Mouse (Mus musculus) layer of hippocampus, adult 9-11 months (tissue): ENCODE data around the gene Ahcyl2.

Experiments used
- DNase-seq: peaks from one replicate; pipeline ENCODE4 v3.0.0; 2022

The Ahcyl2 gene

DNA sequence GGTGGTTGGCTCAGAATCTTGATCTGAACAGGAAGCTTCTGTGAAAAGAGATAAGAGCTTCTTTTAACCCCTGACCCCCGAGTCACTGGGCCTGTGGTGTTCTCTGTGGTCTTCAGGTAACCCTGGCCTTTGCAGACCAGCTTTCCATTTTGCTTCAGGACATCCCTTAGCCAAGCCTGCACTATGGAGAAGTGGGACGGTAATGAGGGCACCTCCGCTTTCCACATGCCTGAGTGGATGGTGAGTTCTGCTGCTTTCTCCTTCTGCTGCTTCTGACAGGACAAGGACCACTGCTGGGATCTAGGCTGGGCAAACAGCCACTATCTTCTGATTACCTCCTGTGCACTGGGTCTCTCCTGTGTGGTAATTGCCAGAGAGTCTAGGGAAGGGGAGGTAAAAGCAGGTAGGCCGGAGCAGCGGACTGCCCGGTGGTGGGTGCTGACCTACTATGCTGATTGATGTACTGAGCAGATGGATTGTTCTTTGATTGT, 86.1 kb downstream of the Ahcyl2 start:
- DNase-seq: no peak

DNA sequence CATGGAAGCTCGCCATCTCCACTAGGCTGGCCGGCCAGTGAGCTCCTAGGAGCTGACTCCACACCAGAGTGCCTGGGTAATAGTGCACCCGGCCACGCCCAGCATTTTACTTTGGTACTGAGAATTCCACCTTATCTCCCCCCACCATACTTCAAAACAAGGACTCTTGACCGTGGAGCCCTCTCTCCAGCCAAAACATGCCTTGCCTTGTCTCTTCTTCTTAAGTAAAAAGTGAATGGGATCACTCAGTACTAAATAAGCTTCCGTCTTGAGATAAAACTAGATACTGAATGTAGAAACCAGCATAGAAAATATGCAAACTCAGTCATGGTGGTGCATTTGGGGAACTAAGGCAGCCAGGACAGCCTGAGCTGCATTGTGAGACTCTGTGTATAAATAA, 90.8 kb downstream of the Ahcyl2 start:
- DNase-seq: no peak

DNA sequence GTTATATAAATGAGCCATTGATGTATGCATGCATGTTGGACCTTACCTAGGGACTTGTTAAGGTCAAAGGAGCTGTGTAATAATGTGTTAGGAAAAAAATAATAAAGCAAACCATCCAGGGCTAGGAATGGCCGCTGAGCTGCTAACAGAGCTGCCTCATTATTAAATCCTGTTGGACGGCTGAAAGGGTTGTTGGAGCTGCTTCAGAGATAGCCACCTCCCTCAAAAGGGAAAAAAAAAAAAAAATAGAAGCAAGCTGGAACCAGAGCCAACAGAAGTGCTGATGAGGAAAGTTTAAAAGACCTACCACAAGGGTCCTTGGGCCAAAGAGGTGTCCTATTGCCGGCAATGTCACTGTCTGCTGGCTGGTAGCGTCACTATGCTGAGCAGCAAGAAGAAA, 91.5 kb downstream of the Ahcyl2 start:
- DNase-seq: no peak

DNA sequence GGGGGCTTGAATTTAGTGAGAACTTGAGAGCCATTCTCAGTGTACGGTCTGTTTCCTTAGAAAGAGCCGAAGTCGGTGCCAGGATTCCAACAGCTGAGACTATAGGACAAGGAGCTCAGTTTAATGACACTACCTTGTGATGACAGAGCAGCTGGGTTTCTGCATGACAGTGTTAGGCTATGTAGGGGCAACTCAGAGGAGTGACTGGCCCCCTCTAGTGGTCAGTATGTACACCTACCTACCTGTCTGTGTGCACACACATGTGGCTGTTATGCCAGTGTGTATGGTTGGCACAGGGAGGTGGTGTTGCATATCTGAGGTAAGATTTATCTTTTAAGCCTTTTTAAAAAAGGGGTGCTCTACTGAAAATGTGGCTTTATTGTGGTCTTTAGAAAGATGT, 92.4 kb downstream of the Ahcyl2 start:
- no peak for DNase-seq

DNA sequence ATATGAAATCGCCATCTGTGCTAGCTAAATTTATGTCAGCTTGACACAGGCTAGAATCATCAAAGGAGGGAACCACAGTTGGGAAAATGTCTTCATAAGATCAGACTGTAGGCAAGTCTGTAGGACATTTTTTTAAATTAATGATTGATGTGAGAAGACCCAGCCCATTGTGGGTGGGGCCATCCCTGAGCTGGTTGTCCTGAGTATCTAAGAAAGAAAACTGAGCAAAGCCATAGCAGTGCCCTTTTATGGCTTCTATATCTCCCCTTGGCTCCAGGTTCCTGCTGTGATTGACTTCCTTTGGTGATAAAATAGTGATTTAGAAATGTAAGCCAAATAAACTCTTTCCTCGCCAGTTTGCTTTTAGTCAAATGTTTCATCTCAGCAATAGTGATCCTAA, 97.1 kb downstream of the Ahcyl2 start:
- no peak for DNase-seq

DNA sequence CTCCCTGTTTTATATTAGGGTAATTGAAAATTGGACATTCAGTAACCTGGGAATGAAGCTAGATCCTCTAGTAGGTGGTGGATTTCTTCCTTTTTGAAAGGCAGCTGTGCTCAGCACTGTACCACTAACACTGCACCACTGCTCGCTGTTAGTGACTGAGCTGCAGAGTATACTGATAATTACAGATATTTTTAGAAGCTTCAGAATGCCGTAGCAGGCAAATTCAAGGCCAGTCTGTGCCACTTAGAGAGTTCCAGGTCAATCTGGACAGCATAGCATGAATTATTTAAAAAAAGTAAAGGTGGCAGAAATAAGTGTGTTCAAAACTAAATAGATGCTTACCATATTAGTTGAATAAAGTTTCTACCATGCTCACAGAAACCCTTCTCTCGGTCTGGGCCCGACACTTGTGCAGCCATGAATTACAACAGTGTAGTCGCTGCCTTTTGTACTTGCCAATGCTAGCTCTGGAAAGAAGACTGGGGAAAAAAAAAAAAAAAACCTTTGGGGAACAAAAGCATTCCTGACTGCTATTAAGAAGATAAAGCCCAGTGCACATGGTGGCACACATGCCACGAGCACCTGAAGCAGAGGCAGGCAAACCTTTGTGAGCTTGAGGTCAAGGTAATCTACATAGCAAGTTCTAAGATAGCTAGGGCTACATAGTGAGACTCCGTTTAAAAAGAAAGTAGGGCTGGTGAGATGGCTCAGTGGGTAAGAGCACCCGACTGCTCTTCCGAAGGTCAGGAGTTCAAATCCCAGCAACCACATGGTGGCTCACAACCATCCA, 99.3 kb downstream of the Ahcyl2 start:
- no peak for DNase-seq

DNA sequence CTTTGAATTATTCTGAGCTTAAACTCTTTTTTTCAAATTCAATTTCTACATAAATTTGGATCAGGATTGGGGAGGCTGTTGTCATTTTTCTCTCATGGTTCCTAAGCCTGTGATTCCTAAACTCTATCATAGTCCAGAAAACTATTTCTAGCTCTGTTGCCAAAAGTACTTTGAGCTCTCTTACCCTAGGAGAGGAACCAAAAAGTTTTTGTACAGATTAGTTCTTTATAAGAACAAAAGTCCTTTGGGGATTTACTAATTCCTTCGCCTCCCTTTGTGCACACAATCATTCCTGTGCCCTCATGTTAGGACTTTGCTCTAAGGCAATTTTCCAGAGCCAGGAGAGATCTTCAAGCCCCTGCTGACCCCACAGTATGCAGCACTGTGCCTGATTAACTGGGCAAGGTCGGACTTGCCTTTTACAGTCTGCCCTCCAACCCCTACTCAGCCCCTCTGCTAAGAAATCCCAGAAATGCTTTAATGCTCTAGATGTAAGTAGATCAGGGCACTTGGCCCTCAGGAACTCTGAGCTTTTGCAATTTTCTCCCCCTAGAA, 100.6 kb downstream of the Ahcyl2 start:
- no peak for DNase-seq

DNA sequence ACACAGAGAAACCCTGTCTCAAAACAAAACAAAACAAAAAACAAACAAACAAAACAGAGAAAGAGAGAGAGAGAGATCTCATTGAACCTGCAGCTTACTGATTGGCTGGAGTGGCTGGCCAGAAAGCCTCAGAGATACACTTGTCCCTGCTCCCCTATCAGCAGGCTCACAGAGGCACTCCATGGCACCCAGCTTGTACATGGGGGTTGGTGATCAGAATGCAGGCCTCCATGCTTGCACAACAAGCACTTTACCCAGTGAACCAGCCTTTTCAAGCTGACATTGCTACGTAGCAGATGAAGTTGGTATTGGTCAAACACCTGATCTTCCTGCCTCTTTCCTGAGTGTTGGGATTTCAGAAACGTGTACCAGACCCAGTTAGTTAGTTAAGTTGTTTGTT, 105.8 kb downstream of the Ahcyl2 start:
- no peak for DNase-seq

DNA sequence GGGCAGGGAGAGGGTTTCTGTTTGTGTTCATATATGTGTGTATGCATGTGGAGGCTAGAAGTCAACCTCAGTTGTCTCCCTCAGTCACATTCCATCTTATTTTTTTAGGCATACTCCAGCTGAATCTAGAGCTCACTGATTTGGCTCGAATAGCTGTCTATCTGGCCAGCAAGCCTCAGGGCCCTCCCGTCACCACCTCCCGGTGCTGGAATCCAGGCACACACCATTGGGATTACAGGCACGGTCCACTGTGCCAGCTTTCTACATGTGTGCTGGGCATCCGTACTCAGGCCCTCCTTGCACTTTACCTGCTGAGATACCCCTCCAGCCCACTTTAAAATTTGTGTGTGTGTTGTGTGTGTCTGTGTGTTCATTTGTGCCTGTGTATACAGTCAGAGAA, 107.8 kb downstream of the Ahcyl2 start:
- DNase-seq: no peak

DNA sequence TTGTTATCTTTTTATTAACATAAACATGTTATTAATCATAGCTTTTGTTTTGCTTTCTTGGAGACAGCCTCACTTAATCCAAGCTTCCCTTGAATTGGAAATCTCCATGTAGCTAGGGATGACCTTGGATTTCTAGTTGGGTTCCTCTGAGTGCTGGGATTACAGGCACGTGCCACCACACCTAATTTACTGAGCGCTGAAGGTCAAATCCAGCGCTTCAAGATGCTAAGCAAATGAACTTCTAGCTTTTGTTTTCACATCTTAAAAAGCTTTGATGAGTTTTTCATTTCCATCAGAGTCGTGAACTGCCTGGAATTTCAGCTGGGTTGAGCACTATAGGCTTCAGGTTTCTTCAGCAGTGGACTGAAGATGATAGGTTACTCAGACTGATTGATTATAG, 109.0 kb downstream of the Ahcyl2 start:
- no peak for DNase-seq

DNA sequence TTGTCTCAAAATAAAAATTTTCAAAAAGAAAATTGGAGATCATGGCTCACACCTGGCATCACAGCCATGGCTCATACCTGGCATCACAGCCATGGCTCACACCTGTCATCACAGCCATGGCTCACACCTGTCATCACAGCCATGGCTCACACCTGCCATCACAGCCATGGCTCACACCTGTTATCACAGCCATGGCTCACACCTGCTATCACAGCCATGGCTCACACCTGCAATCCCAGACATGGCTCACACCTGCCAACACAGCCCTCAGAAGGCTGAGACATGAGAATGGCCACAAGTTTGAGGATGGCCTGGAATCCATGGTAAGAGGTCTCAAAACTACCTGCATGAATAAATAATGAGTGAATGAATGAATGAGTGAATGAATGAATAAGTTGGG, 111.8 kb downstream of the Ahcyl2 start:
- no peak for DNase-seq

DNA sequence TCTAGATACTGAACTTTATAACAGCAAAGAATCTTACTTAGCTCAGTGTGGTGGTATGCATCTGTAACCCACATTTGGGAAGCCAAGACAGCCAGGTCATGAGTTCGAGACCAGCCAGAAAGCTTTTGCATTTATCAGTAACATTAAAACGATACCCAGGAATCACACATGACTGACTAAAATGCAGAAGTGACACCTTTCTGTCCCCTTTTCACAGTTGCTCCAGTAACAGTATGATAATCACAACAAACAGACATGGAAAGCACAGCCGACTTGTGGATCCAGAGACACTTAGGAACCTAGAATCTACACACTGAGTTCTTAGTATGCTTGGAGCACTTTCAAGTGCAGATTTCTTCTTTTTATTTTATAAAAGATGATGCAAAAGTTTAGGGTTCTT, 113.0 kb downstream of the Ahcyl2 start:
- no peak for DNase-seq

DNA sequence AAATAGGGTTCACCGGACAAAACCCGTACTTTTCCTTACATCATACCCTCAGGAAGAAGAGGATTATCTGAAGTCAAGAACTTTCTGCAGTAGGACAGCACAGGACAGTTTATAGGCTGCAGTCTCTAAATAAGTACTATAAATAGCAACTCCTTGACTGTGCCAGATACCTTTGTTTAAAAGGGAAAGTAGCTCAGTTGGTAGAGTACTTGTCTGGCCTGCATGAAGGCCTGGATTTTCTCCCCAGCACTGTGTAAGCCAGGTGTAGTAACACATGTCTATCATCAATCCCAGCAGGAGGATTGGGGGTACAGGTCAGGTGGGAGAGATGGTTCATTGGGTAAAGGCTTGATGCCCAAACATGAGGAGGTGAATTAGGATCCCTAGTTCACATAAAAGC, 114.1 kb downstream of the Ahcyl2 start:
- DNase-seq: no peak

DNA sequence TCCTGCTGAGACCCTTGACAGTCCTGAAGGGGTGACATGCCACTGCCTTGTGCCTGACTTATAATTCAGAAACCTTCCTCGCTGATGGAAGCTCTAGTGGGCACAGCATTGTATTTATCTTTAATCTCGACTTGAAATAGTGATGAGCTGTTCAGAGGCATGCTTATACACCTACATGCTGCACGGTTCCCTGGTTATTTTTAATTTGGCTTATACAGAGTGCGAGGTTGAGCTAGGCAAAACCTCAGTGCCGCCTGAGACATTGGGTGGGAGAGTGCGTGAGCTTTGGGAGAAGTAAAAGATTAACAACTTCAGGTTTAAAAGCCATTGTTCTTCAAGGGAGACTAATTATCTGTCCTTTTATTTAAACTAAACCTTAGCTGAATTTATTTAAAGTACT, 115.1 kb downstream of the Ahcyl2 start:
- no peak for DNase-seq

DNA sequence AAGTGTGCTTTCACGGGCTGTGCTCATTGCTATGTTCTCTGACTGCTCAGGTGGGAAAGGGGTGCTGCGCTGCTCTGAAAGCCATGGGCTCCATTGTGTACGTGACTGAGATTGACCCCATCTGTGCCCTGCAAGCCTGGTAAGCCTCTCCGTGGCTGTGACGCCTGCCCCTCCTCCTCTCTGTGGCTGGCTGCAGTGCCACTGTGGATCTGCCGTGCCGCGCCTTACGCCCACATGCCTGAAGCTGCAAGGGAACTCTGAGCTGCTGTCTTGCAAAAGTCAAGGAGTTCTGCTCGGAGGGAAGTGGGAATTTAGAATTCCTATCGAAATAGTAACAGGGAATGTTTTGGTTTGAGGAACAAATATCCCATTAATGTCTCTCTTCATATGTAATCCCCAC, 123.3 kb downstream of the Ahcyl2 start:
- DNase-seq: peak; percentile 61

DNA sequence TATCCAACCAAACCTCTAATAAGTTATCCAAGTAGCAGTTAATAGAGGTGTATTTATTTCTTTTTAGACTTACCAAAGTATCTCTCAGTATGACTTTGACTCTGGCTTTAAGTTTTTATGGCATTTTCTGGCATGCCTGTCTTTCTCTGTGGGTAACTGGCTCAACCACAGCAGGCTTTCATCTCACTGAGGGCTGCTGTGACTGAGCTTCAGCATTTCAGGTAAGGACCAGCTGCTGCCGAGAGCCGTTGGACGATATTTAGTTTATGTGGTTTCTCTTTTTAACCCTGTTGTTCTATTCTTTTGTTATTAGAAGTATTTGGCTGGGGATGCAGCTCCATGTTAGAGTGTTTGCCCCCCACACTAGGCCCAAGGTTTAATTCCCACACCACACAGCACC, 129.2 kb downstream of the Ahcyl2 start:
- no peak for DNase-seq

DNA sequence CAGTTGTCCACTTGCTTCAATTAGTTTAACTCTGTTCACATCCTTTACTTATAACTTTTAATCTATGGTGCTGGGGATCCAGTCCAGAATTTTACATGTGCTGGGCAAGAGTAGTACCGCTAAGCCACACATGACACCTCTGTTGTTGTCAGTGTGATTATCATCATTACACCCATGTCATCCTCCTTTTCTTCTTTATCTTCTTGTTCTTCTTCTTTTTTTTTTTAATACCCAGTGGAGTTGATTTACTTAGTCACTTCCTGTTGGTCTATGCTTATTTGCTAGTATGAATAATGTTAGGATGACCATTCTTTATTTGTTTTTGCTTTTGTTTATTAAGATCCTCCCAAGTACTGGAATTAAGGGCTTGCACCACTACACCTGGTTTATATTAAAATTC, 133.6 kb downstream of the Ahcyl2 start:
- DNase-seq: no peak

DNA sequence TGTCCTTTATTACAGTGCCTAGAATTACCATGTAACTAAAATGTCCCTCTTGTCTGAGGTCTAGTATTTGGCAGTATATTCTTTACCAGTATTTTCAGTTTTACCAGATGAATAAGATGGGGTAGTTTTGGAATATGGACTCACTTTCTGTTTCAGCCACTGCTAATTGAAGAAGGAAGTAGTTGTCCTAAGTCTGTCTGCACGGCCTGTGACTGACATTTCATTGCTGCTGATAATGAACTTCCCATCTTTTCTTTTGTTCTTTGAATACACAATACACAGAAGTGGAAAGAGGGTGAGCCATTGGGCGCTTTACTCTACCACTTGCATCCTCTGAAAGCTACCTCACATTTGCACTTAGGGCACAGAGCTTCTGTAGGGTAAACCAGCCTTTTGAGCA, 134.4 kb downstream of the Ahcyl2 start:
- no peak for DNase-seq

DNA sequence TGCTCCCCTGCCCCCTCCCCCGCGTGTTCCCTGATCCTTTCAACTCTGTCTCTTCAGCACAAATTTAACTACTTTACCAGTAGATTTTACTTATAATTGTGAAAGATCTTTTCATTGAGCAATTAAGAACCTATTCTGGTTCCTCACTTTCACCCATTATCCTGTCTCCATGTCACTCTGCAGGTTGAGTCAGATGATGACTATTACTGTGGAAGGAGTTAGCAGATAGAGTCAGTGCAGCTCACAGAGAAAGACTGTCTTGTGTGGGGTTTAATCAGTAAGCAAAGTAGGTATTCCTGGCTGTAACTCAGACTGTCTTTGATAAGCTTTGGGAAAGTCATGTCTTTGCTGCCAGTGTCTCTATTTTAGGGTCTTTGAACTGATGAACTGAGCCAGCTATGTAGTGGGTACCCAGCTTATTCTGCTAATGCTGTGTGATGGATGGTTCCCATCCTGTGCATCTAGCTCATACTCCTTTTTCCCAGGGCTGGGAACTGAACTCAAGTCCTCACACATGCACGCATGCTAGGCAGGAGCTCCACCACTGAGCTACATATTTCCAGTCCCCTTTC, 135.6 kb downstream of the Ahcyl2 start:
- no peak for DNase-seq

DNA sequence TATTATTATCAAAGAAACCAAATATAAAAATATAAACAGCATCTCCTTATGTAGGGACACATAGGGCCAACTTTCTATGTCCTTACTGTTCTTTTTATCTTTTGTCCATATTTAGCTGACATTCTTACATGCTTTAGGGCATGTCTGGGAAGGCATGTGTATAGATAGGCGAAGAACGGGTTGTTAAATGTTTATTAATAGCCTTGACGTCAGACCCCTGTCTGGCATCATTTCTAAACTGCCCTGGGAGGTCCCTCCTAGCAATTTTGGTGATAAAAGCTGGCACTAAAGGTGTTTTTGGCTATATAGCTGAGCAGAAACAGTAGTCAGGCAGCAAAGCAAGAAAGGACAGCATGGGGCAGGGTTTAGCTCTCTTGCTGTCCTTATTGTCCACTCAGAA, 136.5 kb downstream of the Ahcyl2 start:
- DNase-seq: no peak

DNA sequence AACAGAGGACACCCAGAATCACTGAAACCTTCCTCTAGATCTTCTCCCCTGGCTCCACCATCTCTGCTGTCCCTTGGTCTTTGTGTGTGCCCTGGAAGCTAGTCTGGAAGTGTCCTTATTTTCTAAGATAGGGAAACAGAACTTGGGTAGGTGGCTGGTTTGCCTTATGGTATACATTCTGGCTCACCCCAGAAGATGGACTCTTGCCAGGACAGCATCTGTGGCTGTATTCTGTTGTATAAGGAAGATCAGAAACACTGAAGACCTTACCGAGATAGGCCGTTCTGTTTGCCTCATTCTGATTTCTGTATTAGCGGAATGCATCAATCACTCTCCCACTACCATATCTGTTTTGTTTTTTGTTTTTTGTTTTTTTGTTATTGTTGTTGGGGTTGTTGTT, 142.8 kb downstream of the Ahcyl2 start:
- DNase-seq: no peak

DNA sequence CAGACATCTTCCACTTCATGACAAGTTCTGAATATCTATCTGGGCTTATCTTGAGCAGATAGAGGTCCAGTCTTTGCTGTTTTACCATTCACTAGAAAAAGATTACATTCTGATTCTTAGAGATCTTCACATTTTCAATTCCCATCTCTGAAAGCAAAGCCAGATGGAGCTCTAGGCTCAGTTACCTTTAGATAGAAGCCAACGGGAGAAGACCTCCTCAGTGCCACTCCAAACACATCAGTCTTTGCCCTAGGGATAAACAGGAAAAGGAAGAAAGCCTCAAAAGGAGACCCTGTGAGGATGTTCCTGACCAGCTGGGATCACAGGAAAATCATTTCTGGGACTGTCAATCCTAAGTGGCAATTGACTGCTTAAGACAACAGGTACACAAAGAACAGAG, 145.9 kb downstream of the Ahcyl2 start:
- DNase-seq: no peak

DNA sequence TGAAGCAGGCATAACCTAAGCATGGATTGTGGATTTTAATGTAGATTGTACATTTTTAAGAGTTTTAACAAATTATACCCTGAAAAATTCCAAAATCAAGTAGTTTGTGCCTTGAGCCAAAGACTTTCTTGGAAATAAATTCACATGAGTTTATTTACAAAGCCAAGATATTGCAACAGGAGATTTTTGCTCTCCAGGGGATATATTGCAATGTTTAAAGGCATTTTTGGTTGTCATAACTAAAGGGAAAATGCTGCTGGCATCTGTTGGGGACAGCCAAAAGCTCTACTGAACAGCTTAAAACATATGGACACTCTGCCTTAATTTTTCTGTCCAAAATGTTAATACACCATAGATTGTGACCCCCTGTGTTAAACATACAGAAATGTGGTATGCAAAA, 146.3 kb downstream of the Ahcyl2 start:
- DNase-seq: no peak

DNA sequence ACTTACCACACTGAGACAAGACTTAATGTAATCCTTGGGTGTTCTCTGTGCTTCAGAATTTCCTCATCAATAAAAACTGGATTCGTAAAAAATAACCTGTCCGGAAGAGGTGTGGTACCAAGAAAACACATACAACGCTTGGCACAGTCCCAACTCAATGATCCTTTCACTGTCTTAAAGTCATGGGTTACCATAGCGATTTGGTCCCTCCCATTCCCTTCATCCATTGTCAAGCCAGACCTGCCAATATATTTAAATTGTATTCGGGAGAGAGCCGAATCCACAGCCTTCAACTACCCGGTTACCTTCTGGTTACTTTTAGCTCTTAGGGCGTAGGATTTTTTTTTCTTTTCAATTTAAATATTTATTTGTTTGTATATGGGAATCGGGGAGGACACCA, 148.0 kb downstream of the Ahcyl2 start:
- DNase-seq: no peak
